Mouse (Mus musculus): ENCODE data around the gene Ivd. TPM values are rescaled to one million over a fixed set of nuclear protein-coding genes. Genes with fewer than 3 reads are reported as not detected.

Ivd gene
- total and polyA plus RNA-seq, 3 experiments: 25.5 to 29.3 (median 27.6) TPM

GRCm38 (mm10) chr2:118873890-118874430 lies 12.2 kb downstream of the Ivd start:
- in situ Hi-C loops (cut with MboI; ENCODE audit: low pct_ligation_motif_present, low pct_unique_long_range_greater_than_20kb, low sequenced_read_pairs): no loop called here
- no peak overlapping the region for H3K4me2 ChIP-seq (ENCODE audit: insufficient read depth, low read depth, poor library complexity, severe bottlenecking)
- no peaks in the 10 kb centered on the region for H3K4me1 ChIP-seq (ENCODE audit: control insufficient read depth in 1 of 2, insufficient read depth in 2 of 2)
- no peaks in the 10 kb centered on the region for H3K27me3 ChIP-seq (replicated peaks)
- no peak overlapping the region for H3K27ac ChIP-seq (ENCODE audit: insufficient read depth, low read depth)
- H3K9ac ChIP-seq (ENCODE audit: insufficient read depth, low read depth): no peak overlapping the region
- no peaks in the 10 kb centered on the region for H3K9me3 ChIP-seq (replicated peaks; ENCODE audit: low read length)
- peaks cover 34 to 90% of the 10 kb centered on the region in 2 experiments for H3K36me3 ChIP-seq (replicated peaks in 1 of 2; ENCODE audit: control insufficient read depth in 1 of 2, insufficient read depth in 1 of 2, low read length in 1 of 2)
- dilution Hi-C loops (cut with MboI; ENCODE audit: extremely low pct_ligation_motif_present, extremely low pct_unique_long_range_greater_than_20kb, low sequenced_read_pairs): no loop called here
- no peak for DNase-seq (ENCODE audit: extremely low read depth)
- H3K79me2 ChIP-seq (replicated peaks; ENCODE audit: control insufficient read depth, extremely low read depth, insufficient read depth, poor library complexity, severe bottlenecking): no peaks in the 10 kb centered on the region
- H3K4me3 ChIP-seq (replicated peaks in 1 of 3; ENCODE audit: low read depth in 2 of 3, low read length in 2 of 3, poor library complexity in 1 of 3): no peak overlapping the region
- TF ChIP-seq E2F4 (IDR thresholded peaks at IDR 0.05; ENCODE audit: insufficient replicate concordance, low read depth, low read length) (no peak), ZKSCAN1 (IDR thresholded peaks at IDR 0.05; ENCODE audit: borderline replicate concordance, low read depth, low read length) (no peak), JUN (IDR thresholded peaks at IDR 0.05; ENCODE audit: insufficient read depth, low read depth, low read length) (no peak), CHD1 (IDR thresholded peaks at IDR 0.05; ENCODE audit: low read depth, low read length) (no peak), POLR2A (IDR thresholded peaks at IDR 0.05; ENCODE audit: low read depth, low read length) (no peak), ZC3H11A (IDR thresholded peaks at IDR 0.05; ENCODE audit: low read depth, low read length) (no peak), USF2 (conservative IDR thresholded peaks at IDR 0.05; ENCODE audit: low read depth, low read length) (no peak), RCOR1 (conservative IDR thresholded peaks at IDR 0.05; ENCODE audit: low read depth, low read length) (no peak)

- dilution Hi-C loops (cut with MboI; ENCODE audit: extremely low pct_ligation_motif_present, extremely low pct_unique_long_range_greater_than_20kb, low sequenced_read_pairs): no loop called here
- in situ Hi-C loops (cut with MboI; ENCODE audit: low pct_ligation_motif_present, low pct_unique_long_range_greater_than_20kb, low sequenced_read_pairs): loop anchor here (25.0 kb wide), 2 partner anchors 312 to 388 kb away; partner anchors contain the start of gene Srp14
- no peaks in the 10 kb centered on the region for H3K79me2 ChIP-seq (replicated peaks; ENCODE audit: control insufficient read depth, extremely low read depth, insufficient read depth, poor library complexity, severe bottlenecking)
- H3K4me1 ChIP-seq (ENCODE audit: control insufficient read depth in 1 of 2, insufficient read depth in 2 of 2): no peaks in the 10 kb centered on the region
- TF ChIP-seq GABPA (IDR thresholded peaks at IDR 0.05; ENCODE audit: insufficient replicate concordance, low read depth, low read length) (no peak), IRF4 (IDR thresholded peaks at IDR 0.05; ENCODE audit: low read depth, low read length) (no peak), JUN (IDR thresholded peaks at IDR 0.05; ENCODE audit: insufficient read depth, low read depth, low read length) (no peak), NRF1 (IDR thresholded peaks at IDR 0.05; ENCODE audit: low read depth, low read length) (no peak), TCF12 (IDR thresholded peaks at IDR 0.05; ENCODE audit: low read depth, low read length) (no peak), NELFE (IDR thresholded peaks at IDR 0.05; ENCODE audit: low read depth, low read length) (no peak), PAX5 (IDR thresholded peaks at IDR 0.05; ENCODE audit: low read length) (no peak), USF2 (conservative IDR thresholded peaks at IDR 0.05; ENCODE audit: low read depth, low read length) (no peak), ZKSCAN1 (IDR thresholded peaks at IDR 0.05; ENCODE audit: borderline replicate concordance, low read depth, low read length) (no peak), MAX (IDR thresholded peaks at IDR 0.05; ENCODE audit: low read length) (no peak), TBP (conservative IDR thresholded peaks at IDR 0.05; ENCODE audit: low read depth, low read length) (no peak), SMC3 (IDR thresholded peaks at IDR 0.05; ENCODE audit: low read depth, low read length) (no peak), POLR2AphosphoS2 (IDR thresholded peaks at IDR 0.05; ENCODE audit: low read depth, low read length) (no peak), MAFK (IDR thresholded peaks at IDR 0.05; ENCODE audit: insufficient replicate concordance, low read length) (no peak), CTCF (conservative IDR thresholded peaks at IDR 0.05 in 1 of 2, IDR thresholded peaks at IDR 0.05 in 1 of 2; ENCODE audit: low read depth in 2 of 2, low read length in 2 of 2) (no peak)
- peaks cover 34 to 87% of the 10 kb centered on the region in 2 experiments for H3K36me3 ChIP-seq (replicated peaks in 1 of 2; ENCODE audit: control insufficient read depth in 1 of 2, insufficient read depth in 1 of 2, low read length in 1 of 2)
- no peak for DNase-seq (ENCODE audit: extremely low read depth)
- no peak overlapping the region for H3K9ac ChIP-seq (ENCODE audit: insufficient read depth, low read depth)
- H3K4me3 ChIP-seq (replicated peaks in 1 of 3; ENCODE audit: low read depth in 2 of 3, low read length in 2 of 3, poor library complexity in 1 of 3): no peak overlapping the region
- H3K27me3 ChIP-seq (replicated peaks): no peaks in the 10 kb centered on the region
- H3K27ac ChIP-seq (ENCODE audit: insufficient read depth, low read depth): no peak overlapping the region
- H3K4me2 ChIP-seq (ENCODE audit: insufficient read depth, low read depth, poor library complexity, severe bottlenecking): no peak overlapping the region
- no peaks in the 10 kb centered on the region for H3K9me3 ChIP-seq (replicated peaks; ENCODE audit: low read length)
These were observed 13.6 kb downstream of the Ivd start for GRCm38 (mm10) chr2:118875316-118875715.
